Mouse (Mus musculus): ENCODE measurements around the gene Zfp804a.
A peak's percentile ranks its signal among the peaks of the same experiment; 100 is the strongest.

Gene Zfp804a

DNA sequence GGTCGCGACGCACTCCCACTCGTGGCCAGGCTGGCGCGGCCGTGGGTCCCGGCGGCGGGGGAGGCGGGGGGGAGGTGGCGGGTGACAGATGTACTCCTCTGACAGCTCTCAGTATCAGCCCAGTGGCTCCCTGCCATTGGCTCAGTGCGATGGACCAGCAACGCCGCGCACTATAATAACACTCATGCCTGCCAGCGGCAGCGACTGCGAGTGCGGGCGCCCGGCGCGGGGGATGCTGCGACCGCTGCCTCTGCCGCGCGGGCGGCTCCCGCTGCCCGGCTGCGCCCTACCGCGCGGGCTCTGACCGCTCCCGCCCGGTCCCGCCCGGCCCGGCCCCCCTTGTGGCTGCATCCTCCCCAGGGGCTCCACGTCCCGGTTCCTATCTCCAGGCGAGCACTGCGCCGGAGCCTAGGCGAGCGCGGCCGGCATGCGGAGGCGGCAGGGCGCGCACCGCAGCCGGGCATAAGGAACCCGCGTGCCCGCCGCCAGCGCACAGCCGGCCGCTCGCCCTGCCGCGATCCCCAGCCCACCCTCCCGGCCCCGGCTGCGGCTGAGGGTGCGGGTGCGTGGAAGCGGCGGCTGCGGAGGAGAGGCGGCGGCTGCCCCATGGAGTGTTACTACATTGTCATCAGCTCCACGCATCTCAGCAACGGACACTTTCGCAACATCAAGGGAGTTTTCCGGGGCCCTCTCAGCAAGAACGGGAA lies at the start of gene Zfp804a:
Zfp804a (plus strand) TSS at position 38 of the 707 bp plus-strand sequence.
- peak; percentile 61 for DNase-seq

DNA sequence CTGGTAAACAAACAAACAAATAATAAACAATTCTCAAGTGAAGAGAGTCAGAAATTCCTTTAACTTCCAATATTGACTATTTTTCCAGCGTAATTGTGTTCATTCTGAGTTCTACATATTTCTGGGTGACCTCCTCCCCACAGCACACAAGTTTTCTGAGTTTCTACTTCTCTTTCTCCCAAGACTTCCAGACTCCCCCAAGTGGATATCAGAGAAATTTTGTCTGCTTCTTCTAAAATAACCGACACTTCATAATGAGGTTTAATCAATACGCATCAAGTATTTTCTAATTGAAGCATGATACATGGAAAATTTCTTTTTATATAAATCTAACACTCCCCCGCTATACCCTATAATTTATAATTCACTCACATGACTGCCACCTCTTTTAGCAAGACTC lies 1.4 kb upstream of the Zfp804a start:
- no peak for DNase-seq

DNA sequence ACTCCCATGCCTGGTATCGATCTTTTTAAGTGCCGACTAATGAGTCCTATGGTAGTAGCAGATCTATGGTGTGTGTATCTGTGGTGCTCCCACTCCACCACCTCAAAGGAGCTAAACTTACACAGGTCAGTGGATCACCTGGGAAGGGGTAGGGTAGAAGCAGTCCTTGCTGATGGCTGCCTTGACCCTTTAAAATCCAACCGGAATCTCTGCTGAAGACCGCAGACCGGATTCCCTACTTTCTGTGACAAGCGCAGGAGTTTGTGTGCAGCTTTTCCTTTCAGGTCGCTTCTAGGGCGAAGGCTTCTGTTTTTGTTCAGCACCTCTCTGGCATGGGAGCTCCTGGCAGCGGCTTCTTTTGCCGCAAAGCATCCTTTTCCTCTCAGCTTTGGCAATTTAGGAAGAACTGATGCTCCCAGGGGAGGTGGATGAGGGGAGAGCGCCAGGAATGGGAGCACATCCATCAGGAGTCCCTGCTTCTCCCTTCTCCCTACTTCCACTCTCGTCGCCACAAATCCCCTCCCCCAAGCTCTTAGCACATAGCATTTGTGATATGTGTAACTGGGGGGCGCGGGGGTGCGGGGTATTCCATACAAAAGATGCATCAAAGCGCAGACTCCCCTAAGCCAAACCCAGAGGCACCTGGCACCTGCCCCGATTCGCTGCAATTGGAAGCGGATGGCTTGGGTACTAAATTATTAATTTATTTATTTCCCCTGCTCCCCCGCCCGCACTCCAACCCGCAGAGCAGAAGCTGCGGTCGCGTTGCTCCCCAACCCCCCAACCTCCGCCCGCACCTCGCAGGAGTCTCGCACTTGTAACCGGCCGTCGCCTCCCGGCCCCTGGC lies 461 bp upstream of the Zfp804a start:
- DNase-seq: peak; percentile 73

DNA sequence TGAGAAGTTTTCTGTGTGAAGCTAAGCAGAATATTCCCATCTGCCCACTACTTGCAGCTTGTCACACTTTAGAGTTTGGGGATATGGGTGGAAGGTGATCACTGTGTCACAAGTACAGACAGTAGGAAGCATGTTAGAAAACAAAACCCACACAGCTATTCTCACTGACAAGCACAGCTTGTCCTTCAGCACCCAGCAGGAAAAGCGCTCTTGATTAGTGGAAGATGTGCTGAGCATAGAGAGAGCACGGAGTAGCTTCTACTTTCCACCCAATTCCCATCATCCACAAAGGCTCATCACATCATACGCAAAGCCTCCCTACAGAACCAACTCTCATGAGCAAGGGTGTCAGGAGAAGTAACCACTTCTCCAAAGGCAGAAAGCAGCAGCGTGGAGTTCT lies 1.4 kb downstream of the Zfp804a start:
- peak; percentile 17 for DNase-seq

DNA sequence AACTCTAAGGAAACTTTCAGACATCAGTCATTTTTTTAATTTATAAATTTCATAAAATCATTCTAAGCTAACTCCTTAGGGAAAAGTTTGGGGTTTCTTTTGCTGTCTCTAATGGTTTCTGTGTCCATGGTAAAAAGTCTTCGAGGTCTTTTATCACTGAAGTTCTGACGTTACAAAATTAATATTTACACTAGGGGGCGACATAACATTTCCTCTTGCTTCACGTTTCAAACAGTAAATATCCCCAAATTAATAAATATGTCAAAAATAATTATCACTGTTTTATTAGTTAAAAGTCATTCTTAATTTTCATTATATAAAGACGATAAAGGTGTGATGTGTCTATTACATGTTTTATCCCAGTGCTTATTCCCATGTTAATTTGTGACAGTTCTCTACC lies 11.6 kb downstream of the Zfp804a start:
- no peak for DNase-seq

DNA sequence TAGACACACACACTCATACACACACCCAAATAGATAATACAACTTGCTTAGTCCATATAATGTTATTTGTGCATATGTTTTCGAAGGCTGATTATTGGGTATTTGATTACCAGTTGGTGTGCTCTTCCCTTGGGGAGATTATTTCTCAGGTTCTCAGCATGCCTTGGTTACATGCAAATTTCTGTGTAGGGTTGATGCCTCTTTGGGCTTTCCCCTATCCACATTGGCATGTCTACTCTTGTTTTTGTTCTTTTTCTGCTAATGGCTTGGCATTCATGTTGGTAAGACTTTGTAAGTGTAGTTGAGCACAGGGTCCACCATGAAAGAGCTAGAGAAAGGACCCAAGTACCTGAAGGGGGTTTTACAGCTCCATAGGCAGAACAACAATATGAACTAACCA lies 14.9 kb downstream of the Zfp804a start:
- DNase-seq: no peak

DNA sequence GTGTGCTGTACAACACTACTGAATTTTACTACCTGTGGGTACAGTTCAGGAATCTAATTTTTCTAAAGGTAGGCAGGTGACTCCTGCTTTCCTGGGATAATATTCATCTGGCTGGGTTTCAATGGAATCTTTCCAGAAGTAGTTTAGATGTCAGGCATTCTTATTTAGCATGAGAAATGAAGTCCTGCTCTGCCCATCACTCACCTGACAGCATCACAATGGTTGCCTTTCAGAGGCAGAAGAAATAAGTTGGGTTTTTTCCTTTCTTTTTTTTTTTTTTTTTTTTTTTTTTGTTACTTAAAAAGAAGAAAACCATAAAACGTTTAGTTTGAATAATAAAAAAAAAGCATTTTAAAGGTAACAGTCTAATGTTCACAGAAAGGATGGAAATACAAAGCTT lies 16.1 kb downstream of the Zfp804a start:
- no peak for DNase-seq

DNA sequence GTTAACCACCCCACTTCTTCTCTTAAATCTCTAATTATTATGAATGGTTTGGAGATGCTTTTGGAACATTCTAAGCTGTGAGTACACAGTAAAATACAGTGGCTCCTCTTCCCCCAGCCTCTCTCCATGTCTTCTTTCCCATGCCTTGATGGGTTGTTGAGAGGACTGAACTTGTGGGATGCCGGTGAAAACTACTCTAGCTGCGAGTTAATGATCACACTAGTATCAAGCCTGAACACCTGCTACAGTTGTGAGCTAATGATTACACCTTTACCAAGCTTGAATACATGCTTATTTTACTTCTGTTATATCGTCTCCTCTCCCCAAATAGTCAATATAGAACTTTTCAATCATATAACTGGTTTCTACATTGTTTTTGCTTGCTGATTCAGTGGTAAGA lies 23.9 kb downstream of the Zfp804a start:
- DNase-seq: no peak

DNA sequence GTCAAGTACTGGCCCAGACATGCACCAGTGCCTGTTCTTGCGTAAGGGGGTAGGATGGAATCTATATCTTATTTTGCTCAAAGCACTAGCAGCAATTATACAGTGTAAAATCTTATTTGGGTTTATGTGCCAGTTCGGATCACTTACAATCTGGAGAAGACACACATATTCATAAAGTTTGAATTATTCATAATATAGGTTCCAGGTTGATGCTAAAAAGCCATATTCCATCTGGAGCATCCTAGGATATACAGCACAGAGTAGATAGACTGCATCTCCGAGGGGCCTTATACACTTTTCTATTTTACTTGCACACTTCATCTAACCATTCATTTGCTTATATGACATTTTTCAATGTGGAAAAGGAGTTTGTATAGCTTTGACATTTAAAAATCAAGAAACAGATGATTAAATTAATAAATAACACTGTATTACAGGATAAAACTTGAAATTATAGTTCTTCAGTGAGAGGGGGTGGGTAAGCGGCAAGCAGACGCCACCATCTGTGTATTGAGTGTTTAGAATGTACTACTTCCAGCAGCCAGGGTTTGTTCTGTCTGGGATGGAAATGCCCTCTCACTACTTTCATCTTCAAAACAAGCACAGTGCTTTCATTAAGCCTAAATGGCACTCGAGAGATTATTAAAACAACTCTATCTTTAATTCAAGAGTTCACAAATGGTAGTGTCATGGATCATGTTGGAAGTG lies 25.4 kb downstream of the Zfp804a start:
- no peak for DNase-seq

DNA sequence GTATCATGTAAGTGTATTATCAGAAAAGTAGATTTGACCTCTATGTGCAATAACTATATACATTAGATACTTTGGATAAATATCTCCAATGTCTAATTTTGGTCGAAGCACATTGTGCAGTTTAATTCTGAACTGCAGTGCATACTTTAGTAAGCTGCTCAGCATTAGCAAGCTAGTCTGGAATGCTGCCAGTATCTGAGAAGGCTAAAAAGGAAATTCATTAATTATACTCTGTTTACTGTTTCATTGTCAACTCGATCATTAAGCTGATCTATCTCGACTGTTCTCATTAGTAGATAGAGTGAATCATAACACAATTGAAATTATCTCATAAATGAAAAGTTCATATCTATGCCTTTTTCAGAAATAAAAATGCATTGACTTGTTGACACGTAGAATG lies 27.7 kb downstream of the Zfp804a start:
- no peak for DNase-seq

DNA sequence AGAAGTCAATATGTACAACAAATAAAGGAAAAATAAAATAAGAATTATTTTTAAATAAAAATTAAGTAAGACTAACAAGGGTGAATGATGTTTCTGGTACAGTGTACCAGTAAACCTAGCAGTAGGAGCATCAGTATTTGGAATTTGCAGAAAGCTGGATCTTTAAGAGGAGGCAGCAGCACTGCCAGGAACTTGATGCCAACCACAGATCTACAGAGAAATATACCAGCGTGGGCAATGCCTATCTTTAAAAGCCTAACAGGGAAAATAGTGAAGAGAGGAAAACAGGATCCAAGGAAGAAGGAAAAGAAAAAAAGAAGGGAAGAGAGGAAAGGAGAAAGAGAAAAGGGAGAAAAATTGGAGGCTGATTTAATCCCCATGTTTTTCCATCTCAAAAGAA lies 60.1 kb downstream of the Zfp804a start:
- no peak for DNase-seq

DNA sequence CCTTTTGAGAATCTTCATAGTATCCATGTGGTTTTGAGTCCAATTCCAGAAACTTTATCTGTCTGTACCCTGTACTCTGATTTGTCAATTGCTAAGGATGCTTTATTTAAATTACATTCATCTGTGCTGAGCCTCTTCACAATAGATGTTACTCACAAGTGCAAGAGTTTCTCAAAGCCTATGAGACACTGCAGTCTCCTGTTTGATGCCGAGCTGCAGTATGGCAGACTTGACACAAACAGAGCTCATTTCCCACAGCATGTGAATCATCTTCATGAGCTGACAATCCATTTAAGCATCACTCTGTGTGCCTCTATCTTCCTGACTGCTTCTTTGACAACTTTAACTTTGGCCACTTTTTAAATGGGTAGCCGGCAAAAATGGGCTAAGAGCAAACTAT lies 60.6 kb downstream of the Zfp804a start:
- DNase-seq: no peak

DNA sequence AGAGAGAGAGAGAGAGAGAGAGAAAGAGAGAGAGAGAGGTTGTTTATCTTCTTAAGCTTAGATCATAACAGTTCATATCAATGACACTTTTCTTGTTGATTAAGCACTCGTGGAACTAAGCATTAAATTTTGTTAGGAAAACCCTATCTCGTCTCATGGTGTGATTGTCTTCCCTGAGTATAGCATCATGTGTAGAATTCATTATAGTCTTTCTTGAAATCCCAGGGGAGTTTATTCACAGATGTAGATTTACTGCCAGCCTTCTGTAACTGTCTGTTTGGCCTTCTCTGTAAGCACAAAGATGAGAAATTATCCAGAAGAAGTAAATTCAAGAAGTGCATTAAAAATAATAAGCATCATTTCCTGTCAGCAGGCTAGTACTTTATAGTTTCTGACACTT lies 66.6 kb downstream of the Zfp804a start:
- DNase-seq: no peak

DNA sequence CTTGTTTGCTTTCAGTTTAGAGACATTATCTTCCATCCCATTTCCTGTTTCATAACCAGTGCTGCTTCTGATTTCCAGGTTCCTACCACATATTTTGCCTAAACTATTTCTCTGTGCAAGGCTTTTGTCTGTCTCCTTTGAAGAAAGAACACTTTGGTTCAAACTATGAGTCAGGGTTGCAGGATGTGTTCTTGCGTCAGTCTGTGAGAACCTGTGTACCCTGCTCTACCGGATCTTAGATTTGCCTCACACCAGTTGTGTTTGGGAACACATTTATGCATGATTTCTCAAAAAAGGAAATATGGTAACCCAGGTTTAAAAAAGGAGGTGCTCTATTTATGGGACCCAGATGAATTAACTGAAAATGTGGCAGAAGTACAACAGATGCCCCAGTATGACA lies 125.7 kb downstream of the Zfp804a start:
- no peak for DNase-seq

DNA sequence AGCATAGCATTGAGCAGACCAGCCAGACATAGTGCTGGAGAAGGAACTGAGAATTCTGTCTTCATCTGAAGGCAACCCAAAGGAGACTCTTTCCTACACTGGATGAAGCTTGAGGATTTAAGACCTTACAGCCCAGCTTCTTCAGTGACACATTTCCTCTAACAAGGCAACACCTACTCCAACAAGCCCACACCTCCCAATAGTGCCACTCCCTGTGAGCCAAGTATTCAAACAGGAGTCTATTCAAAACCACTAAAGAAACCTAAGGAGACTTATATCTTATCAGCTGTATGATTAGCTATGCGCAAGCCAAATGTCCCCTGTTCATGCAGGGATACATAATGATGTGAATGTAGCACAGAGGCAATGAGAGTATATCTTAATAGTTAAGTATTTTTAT lies 128.0 kb downstream of the Zfp804a start:
- no peak for DNase-seq

DNA sequence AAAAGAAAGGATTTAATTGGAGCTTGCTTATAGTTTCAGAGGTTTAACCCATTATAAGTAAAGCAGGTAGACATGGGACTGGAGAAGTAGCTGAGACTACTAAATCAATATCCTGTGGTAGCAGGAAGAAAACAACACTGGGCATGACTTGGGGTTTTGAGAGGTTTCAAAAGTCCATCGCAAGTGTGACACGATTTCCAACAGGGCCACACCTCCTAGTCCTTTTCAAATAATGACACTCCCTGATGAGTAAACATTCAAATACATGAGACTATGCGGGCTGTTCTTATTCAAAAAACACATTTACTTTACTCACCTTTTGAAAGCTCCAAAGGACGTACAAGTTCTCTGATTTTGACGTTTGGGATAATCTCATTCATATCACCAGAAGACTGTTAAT lies 146.9 kb downstream of the Zfp804a start:
- DNase-seq: no peak

DNA sequence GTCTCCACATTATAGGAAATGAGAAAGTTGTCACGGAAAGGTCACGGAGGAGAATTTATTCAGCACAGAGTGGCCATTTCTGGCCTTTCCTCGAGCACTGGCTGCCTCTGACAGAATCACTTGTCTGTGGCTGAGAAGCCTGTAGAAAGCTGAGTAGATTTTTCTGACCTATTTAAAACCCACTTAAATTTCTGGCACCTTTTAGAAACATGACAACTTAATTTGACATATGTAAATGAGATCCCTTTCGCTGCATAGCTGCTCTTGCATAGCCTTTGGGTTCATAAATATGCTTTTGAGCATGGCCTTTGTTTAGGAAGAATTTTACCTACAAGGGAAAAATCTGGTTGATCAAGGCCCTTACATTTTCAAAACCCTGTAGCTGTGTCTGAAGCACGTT lies 147.6 kb downstream of the Zfp804a start:
- DNase-seq: no peak

DNA sequence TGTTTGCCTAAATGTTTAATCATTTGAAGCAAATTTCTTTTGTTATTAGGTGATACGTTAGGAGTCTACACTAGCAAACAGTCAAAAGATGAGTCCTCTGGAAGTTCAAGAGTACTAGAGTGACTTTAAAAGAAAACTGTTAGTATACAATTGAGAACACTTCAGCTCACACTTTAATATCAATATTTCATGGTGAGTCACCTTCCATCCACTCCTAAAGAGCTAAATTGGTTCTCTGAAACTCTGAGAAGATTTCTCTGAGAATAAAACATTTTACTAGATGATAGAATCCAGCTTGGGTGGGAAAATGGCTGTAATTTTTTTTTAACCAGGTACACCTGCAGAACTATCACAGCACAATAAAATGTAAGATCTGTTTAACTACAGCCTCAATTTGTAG lies 157.6 kb downstream of the Zfp804a start:
- DNase-seq: no peak

DNA sequence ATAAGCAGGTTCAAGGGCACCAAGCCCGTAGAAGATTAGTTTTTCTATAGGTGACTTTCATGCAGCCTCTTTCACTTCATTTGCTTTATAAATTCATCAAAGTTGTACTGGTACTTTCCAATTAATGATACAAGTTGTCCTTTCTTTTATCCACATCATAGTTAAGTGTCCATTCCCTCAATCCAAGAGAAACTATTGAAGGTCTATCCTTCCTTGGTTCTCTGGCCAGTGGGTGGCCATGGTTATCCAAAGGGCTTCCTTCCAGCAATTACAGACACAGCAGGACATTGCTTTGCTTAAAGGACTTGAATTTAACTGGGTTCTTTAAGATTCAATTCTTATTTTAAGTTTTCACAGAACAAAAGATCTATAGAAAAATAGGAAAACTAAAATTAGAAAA lies 158.9 kb downstream of the Zfp804a start:
- no peak for DNase-seq

DNA sequence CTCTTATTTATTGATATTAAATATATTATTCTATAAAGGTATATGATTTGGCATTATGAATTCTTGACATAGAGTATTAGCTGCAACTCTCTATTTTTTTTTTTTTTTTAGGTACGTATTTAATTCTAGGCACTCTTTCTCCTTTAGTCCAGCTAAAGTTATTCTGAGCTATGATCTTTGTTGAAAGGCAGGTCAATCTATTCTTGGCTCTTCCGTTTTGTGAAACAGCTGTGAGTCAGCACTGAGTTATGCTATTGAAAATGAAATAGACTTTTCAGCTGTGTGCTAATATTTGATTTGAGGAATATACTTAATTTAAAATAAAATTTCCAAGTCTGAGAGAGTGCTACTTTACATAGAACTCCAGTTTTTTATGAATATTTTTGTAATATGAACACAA lies 164.9 kb downstream of the Zfp804a start:
- no peak for DNase-seq

DNA sequence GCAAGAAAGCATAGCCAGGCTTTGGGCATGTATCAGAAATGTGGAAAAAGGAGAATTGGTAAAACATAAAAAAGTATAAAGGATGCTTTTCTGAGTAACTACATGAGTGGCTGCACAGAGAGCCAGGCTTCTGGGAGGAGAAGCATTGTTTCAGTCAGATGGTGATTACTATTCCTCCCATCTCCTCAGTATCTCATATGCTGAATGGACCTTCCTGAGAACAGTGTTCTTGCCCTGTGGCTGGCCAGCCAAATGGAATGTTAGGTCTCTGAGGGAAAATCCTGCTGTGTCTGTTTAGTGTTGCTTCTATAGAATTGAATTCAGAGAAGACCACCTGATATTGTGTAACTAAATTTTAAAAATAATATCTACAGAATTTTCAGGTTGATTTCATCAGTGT lies 193.0 kb downstream of the Zfp804a start:
- no peak for DNase-seq

DNA sequence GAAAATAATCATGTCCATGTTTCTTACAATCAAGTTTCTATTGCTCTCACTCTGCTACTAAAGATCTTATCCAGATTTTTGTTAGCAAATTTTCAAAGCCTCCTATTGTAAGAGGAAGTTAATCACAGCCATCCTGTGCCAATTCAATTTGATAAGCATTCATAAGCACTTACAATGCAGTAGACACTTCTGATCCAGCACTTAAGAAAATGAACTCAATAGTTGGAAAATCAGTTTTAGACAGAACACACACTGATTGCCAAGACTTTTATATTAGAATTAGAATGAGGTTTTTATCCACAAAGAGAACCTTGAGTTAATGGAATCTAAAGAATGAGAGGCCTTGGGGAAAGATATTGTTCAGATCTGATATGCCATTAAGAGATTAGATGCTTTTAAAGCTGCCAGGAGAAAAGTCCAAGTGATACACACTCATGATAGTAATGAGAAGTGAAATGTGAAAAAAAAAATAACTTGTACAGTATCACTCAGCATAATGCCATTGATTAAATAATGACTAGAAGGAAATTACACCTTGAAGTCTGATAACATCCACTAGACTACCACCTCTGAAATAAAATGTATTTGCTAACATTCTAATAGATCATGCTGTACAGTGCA lies 194.0 kb downstream of the Zfp804a start:
- DNase-seq: no peak

DNA sequence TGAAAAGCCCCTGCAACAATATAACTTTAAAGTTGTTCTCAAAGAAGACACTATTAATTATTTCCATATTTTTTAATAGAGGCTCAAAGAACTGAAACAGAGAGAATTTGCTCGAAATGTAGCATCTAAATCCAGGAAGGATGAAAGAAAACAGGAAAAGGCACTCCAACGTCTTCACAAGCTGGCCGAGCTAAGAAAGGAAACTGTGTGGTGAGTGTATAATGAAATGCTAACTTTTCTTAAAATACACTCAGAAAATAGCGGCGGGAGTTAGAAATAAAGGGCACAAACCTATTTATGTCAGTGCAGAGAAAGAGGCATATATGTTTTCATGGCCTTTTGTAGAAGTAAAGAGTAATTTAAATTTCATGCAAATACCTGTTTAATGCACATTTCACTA lies 200.4 kb downstream of the Zfp804a start:
- no peak for DNase-seq
